Mouse (Mus musculus): ENCODE data around the gene Abcc2. TPM values are rescaled to one million over a fixed set of nuclear protein-coding genes. Genes with fewer than 3 reads are reported as not detected.
A peak's percentile ranks its signal among the peaks of the same experiment; 100 is the strongest.

Abcc2 gene
- total RNA-seq, 2 experiments from 2014 or later, result not detected

DNA sequence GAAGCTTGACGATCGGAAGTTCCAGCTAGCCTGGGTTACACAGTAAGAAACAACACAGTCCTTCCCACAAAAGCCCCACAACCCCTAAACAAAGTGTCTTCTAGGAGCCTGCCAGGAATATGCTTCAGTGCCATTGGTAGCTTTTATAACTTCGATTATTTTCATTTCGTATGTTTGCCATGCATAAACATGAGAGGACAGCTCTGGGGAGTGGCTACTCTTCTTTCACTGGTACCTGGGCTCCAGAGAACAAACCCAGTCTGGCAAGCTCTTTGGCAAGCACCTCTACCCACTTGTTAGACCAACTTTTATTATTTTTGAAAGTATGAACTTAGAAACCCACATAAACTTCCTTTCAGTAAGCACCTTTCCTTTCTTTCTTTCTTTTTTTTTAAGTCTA lies 5.4 kb upstream of the Abcc2 start:
- intact Hi-C loops (cut with DNase I), result no loop called here
- no peak for DNase-seq

DNA sequence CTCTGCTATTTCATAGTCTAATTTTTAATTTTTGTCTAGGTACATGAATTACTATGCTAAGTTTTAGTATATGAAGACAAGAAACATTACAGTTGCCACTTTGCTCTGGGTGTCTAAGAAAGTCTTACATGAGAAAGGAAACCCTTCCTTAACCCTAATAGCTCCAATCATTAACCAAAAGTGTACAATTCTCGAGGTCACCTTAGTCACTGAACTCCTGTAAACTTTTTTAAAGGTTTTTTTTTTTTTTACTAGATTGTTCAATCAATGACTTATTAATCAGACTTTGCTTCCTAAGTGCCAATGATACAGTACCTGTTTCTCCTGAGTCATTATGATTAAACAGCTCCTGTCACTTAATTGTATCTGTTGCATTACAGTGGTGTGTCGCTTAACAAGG lies 4.7 kb upstream of the Abcc2 start:
- intact Hi-C loops (cut with DNase I), result no loop called here
- DNase-seq, result no peak

DNA sequence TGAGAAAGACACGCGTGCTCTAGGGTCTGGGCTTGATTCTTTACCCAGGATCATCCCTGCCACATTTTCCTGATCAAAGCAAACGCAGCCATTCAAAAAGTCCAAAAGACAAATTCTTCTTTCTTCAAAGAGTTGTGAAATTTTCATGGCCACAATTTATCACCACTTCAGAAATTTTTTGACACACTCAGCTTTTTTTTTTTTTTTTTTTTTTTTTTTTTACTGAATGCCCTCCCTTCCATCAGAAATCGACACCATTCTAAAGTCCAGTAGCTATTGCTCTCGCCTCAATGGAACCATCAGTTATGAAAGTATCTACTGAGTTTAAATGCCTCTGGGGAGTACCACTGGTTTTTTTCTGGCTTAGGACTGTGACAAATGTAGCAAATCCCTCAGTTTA lies 1.6 kb upstream of the Abcc2 start:
- intact Hi-C loops (cut with DNase I), result no loop called here
- DNase-seq, result no peak

DNA sequence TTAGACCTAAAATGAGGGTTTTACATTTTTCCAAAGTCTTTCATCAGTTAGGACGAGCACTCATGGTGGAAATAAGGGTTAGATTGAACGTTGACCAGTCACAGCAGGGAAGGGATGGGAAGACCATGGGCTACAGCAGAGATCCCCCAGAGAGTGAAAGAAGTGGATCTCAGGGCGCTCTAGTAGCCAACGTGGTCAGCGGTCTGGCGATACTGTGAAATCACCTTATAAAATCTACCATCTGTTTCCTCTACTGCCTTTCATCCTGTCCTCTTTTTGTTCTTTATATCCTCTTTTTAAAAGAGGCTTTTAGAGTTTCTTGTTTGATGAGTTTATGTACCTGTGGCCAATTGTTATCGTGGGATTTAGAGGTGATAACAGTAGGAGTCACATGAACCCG lies 2.8 kb downstream of the Abcc2 start:
- intact Hi-C loops (cut with DNase I), result no loop called here
- DNase-seq, result no peak

DNA sequence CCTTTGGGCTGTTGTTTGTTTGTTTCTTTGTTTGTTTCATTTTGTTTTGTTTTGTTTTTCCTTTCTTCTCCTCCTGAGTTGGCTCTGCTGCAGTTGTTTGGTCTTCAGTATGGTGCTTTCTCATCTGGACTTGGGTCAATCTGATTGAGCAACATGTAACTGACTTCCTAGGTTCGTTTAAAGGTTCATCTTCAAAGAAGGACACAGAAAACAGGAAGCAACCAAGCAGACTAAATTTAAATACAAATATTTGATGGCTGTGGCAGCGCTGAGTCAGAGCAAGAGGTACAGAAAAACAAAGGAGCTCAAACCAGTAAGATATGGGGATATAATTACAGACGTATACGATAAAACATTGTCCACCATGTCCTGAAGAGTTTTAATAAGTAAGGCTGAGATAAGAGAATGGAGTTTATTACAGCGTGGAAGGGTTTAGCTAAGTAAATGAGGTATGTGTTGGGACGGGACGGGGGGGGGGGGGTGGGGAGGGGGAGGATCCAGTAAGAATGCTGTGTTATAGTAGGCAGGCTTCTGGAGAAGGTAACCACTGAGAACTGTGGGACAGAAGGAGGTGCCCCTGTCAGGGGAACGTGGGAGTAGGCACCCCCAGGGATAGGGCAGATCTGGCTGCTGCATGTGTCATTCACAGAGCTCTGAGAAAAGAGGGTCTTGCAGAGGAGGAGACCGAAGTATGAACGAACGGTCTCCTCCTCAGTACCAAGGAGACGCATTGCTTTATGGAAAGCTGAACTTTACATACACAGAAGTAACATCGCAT lies 4.4 kb downstream of the Abcc2 start:
- intact Hi-C loops (cut with DNase I), result no loop called here
- DNase-seq, result no peak

DNA sequence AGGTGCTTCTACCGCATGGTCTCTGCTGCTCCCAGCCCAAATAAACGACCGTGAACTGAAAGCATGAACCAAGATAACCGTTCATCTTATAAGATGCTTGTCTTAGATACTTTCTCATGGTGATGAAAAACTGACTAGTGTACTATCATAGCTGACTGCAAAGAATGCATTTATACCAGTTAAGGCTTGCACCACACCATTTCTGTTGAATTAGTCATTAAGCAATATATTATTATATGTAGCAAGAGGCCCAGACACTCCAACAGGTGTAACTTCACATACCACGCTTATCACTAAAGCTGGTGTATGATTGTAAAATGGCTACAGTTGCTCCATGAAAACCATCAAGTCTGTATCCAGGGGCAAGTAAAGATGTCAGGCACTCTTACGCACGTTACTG lies 7.8 kb downstream of the Abcc2 start:
- DNase-seq, result no peak
- intact Hi-C loops (cut with DNase I), result no loop called here

DNA sequence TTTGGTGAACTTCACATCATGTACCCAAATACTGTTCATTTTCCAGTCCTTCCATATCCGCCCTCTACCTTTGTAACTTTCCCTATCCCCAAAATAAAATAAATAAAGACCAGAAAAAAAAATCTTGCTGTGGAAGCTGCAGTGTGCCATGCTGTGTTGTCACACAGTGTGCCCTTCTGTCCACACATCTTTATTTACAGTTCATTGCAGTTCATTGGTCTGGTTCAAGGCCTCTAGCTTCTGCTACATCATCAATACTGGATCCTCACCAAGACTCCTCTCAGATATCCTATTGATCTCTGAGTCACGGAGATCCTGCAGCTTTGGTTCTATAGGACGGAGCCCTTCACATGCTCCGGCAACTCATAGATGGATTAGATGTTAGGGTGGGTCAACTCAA lies 10.5 kb downstream of the Abcc2 start:
- no peak for DNase-seq
- intact Hi-C loops (cut with DNase I), result no loop called here

DNA sequence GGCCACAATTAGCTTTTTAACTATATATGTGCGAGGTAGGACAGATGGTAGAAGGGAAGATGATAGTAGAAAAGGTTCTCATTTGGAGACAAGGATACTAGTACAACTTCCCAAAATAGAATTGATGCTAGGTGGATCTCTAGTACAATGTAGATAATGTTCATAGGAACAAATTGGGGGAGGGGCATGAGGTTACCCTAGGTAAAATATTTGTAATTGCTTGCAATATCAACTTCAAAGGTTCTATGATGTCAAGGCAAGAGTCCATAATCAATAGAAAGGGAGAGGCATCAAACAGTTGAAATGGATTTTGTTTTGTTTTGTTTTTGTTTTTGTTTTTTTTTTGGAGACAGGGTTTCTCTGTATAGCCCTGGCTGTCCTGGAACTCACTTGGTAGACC lies 12.0 kb downstream of the Abcc2 start:
- intact Hi-C loops (cut with DNase I), result no loop called here

DNA sequence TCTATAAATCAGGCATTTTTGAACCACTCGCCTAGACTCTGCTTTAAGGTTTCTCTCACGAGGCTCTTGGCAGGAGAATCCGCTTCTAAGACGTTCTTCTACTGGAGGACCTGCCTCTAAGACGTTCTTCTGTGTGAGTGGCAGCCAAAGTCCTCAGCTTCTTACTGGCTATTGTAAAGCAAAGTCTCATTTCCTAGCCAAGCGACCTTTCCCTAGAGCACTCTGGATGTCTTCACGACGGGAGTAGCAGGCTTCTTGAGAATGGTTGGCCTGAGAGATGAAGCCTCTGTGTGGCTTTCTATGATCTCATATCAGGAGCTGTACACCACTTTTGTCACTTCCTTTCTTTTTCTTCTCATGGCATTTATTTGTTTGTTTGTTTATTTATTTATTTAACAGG lies 13.5 kb downstream of the Abcc2 start:
- intact Hi-C loops (cut with DNase I), result no loop called here
- DNase-seq, result no peak

More for the DNA sequence above, 12.0 kb downstream of the Abcc2 start:
- no peak for DNase-seq

DNA sequence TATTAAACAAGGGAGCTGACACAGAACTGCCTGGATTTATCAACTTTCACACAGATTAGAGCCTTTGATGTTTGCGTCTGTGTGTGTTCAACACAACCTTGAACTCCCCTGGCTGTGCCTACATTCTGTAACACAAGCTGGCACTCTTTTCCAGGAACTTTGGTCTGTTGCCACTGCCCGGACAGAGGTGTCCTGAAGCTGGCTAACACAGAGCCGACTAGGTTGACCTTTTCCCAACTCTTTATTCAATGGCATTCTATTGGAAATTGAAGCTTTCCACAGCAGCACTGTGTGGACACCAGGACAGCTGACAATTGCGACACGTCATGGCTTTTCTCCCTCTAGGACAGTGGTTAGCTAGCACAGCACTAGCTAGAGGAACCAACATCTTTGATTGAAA lies 15.2 kb downstream of the Abcc2 start:
- intact Hi-C loops (cut with DNase I), result no loop called here
- no peak for DNase-seq

DNA sequence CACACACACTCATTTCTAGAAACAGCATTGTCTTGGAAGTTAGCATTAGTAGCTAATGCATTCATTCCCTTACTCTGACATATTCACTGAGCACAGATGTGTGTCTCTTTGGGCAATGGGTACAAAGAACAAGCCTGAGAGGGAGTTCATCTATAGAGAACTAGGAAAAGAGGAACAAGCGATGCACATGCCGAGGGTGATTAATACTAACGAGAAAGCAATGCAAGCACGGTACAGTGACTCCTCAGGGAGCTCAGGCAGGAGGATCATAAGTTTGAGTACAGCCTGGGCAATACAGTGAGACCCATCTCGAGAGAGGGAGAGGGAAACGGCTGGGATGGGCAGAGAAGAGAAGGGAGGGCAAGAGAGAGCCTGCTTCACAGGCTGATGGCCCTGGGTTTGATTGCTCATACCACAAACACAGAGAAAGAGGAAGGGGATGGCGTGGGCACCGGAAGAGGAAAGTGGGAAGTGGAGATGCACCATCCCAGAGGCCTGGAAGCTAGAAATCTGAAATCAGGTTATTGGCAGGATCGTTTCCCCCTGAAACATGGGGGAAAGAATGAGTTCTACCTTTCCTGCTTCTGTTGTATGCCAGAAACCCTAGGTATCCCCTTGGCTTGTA lies 19.5 kb downstream of the Abcc2 start:
- peak in 1 of 2 experiments; percentile 3 for DNase-seq
- intact Hi-C loops (cut with DNase I), result no loop called here

DNA sequence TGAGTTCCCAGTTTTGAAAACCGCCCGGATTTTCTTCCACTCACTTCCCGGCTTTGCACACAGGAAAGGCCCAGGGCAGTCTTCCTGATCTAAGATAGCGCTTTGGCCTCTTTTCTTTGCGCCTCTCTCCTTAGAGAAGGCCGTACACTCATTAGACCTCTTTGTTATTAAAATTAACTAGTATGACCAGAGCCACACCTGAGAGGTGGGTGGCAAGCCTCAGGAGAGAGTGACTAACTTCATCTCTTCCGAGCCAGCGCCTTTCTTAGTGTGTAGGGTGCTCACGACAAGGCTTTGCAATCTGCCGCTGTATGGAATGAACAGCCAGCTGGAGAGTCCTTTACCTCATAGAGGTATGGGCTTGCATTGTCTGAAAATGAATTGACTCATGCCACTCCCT lies 21.9 kb downstream of the Abcc2 start:
- intact Hi-C loops (cut with DNase I), result no loop called here
- DNase-seq, result no peak

DNA sequence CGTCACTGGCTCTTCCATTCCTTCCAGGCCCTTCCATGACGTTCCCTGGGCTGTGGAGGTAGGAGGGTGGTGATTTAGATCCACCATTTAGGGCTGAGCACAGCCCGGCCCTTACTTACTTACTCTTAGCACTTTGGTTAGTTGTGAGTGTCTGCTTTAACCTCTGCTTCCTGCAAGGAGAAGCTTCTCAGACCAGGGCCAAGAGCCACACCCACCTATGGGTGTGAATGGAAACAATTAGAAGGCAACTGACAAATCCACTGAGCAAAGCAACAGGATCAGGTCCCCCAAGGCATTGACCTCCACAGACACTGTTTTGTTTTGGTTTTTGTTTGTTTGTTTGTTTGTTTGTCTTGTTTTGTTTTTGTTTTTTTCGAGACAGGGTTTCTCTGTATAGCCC lies 27.3 kb downstream of the Abcc2 start:
- DNase-seq, result no peak
- intact Hi-C loops (cut with DNase I), result no loop called here

DNA sequence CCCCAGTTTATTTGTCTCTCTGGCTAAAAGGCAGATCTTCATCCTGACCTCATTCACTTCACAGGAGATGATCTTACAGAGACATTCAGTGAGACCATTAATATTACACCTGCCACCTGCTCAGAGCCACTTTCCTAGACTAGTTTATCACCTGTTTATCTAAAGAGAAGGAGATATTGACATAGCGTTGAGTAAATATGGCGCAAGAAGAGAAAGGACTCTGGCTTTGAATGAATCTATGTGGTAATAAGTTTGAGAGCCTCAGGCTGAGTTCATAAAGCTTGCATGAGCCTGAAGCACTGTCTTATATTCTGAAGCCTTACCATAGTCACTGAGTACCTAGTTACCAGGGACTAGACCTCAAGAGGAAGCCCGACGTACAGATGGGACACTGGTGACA lies 29.4 kb downstream of the Abcc2 start:
- no peak for DNase-seq
- intact Hi-C loops (cut with DNase I), result no loop called here

DNA sequence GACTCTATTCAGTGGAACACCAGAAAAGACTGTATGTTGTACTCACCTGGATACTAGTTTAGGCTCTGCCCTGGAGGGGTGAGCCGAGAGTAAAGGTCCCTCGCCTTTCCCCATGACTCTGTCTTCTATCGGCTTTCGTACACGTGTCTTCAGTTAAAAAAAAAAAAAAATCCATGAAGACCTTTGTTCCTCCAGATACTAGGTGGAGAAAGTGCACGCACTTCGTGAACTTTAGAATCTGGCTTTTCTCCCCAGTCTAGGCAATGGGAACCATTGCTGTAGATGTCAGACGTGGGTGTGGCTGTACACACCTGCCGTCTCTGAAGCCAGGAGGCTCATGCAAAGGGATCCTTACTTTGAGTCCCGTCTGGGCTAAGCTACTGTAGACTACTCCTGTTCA lies 31.3 kb downstream of the Abcc2 start:
- DNase-seq, result no peak
- intact Hi-C loops (cut with DNase I), result no loop called here

DNA sequence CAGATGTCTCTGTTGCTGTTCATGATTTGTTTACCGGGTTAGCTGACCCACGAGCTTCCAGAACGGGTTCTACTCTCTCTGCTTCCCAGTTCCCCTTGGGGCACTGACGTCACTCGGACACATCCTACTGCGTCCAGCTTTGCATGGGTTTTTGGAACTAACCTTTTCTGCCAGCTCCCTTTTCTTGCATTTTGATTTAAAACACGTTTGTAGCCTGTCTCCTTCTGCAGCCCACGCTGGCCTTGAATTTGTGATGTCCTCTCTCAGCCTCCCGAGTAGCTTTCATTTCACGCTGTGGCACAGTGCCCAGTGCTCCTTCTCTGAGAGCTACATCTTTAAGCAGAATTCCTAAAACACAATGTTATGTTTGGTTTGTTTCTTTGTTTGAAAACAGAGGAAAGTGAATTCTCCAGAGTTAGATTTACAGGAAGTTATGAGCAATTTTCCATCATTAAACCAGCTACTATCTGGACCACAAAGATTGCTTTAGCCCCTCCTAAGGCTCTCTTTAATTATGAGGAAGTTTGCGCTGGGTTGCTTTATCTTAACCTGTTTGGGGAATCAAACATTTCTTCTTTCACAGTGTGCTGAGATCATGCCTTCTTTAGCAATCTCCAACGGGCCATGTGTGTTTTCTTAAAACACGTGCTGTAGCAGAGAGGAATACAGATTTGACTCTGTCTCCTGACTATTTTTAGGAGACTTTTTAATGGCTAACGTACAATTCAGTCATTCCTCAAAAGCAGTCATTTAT lies 33.8 kb downstream of the Abcc2 start:
- DNase-seq, result peak; percentile 13 to 14
- intact Hi-C loops (cut with DNase I), result no loop called here

DNA sequence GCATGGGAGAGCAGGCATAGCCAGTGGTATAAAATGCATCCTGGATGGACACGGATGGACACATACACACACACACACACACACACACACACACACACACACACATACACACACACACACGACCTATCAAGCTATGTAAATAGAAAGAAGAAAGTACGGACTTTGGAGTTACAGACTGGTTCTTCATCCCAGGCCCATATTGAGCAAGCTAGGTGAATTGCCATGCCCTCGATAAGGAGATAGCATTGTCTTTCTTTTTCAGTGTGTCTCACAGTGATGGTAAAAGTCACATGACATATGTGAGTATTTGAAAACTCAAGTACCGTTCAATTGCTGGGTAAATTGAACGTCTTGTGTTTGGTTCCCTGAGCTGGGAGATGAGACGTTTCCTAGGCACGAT lies 44.9 kb downstream of the Abcc2 start:
- DNase-seq, result no peak
- intact Hi-C loops (cut with DNase I), result no loop called here

DNA sequence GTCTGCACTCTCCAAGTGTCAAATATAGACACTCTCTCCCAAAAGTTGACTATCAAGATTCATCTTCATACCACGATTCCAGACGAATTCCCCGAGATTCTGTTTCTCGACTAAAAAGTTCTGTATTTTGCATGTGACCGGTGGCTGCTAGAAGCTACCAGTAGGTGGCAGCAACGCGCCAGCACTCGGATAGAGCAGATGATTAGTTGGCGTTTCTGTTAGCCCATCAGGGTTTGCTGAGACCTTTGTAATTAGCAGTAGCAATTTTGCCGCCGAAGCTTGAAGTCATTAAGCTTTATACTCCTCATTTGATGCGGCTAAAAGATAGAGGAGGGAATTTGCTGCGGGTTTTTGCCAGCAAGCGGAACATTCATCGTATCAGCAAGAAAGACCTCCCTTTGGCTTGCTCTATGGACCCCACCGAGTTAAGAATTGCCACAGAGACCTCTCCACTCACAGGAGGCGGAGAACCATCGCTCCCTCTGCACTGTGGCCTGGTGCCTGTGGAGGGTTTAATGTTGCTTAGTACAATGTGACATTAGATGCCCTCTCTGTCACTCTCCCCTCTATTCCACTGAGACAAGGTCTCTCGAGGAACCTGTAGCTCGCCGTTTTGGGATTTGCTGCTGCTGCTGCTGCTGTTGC lies 50.6 kb downstream of the Abcc2 start:
- intact Hi-C loops (cut with DNase I), result loop anchor here (1.0 to 10.0 kb wide), 4 partner anchors 74 to 232 kb away; partner anchors contain the start of genes Dnmbp and Erlin1
- DNase-seq, result peak; percentile 64 to 79

DNA sequence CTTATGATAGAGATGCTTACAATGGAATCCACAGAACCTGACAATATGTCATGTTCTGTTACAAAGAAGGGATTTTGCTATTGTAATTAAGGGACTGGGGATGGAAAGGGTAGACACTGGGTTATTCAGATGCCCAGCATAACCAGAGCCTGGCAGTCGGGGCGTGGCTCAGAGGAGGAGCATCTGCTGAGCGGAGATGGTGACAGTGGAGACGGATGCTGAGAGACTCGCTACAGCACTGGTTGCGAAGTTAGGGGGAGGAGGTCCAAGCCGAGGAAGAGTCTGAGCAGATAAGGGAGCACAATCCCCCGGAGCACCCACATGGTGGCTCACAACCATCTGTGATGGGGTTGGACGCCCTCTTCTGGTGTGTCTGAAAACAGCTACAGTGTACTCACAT lies 61.2 kb downstream of the Abcc2 start:
- DNase-seq, result no peak
- intact Hi-C loops (cut with DNase I), result no loop called here

DNA sequence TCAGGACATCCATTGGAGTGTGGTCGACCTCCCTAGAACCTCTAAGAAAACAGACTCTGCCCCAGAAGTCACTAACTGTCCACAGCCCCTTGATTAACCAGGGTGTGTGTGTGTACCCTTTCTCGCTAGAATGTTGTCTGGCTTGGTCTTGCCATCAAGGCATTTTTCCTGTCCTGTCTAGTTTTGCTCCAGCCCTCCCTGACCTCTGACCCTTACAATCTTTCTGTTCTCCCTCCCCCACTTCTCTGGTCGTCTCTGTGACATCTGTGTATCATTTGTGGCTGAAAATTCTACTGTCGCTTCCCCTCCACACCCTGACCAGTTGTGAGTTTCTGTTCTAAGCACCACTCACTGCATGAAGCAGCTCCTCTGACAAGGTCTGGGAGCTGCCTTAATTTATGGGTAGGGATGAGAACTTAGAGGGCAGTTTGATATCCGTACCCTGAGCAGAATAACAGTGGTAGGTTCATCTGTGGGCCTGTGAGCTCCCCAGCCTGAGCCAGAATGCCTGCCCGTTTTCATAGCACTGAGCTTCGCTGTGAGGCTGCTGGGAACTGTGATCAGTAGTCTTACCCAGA lies 63.4 kb downstream of the Abcc2 start:
- intact Hi-C loops (cut with DNase I), result no loop called here
- no peak for DNase-seq

DNA sequence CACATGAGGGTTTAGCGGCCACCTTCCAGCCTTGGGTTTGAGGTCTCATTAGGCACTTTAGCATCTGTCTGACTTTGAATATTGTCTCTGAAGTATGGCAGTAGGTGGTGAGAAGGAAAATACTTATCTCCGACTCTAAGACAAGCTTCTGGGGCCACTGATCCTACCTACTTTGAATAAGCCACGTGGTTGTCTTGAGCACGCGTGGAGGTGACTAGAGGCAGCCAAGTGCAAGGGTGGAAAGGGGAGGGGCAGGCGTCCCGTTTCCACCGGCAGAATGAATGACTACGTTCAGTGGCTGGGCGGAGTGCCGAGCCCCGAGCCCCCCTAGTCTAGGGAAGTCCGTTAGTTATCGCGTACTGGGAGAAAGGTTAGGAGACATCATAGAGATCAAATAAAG lies 65.1 kb downstream of the Abcc2 start:
- DNase-seq, result no peak
- intact Hi-C loops (cut with DNase I), result no loop called here
